Mouse (Mus musculus): Measurements from ENCODE around the gene Zbtb20. TPM values are rescaled to one million over a fixed set of nuclear protein-coding genes. Genes with fewer than 3 reads are reported as not detected.

Zbtb20 gene
- total RNA-seq, 2 experiments from 2014 or later = 169 to 192 TPM

DNA sequence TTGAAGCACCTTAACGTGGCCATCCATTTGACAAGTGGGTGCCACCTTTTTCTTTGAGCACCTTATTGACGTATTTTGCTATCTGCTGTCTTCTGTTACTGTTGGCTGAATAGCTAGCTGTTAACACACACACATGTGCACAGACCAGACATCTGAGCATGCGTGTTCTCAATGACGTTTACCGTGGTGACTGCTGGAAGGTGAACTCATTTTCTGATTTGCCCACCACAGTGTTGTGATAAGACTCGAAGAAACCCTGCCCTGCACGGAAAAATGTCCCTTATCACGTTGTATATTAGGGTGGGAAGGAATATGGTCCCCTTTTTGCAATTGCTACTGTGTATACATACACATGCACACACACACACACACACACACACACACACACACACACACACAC is 765.5 kb downstream of the Zbtb20 start:
- DNase-seq = no peak
- intact Hi-C loops (cut with DNase I) = no loop called here

DNA sequence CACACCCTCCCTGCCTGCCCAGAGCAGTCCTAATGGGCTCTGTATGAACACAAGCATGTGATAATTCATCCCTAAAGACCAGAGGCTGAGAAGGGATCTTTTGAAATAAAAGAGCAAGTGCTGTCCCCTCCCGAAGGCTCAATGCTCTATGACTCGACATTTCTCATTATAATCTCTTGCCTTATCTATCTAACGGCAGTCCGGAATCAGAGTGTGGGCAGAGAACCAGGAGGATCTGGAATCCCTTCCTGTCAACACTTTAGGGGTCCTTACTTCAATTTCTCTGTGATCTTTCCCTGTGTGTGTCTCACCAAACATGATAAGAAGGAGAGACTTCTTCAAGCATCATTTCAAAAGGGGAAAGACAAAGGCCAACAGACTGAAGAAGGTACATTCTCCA is 770.2 kb downstream of the Zbtb20 start:
- no peak for DNase-seq

DNA sequence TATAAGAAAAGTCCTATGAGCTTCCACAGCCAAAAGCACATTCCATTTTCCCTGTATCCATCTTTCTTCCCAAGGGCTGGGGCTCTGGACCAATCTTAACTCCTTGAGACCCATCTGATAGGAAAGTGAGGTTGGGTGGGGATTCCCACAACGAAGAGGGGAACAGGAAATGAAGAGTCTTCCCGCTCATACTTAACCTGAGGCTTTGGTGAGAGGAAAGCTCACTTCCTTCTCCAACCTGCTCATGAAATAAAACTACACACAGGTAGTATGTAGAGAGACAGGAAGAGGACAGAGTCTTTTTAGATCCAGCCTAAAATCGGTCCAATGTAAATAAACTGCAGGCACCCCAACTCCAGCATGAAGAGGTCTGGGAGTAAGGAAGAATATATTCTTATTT is 771.3 kb downstream of the Zbtb20 start:
- DNase-seq = no peak
- intact Hi-C loops (cut with DNase I) = no loop called here

More for the DNA sequence above, 770.2 kb downstream of the Zbtb20 start:
- intact Hi-C loops (cut with DNase I) = no loop called here

DNA sequence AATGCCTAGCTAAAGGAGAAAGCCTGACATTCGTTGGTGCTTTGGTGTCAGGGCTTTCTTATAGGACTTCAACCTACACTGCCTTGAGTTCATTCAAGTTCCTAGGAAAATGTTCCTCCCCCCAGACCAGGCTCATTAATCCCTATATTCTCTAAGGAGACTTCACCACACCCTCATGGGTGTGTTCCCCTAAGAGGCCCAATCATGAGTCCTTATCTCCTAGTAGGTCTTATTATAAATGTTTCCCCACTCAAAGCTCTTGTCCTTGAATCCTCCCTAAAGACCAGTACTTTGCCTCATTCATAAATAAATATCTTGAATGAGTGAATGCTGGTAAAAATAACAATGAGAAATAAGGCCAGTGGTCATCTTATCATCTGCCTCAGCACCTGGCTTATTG is 772.0 kb downstream of the Zbtb20 start:
- intact Hi-C loops (cut with DNase I) = no loop called here
- no peak for DNase-seq

DNA sequence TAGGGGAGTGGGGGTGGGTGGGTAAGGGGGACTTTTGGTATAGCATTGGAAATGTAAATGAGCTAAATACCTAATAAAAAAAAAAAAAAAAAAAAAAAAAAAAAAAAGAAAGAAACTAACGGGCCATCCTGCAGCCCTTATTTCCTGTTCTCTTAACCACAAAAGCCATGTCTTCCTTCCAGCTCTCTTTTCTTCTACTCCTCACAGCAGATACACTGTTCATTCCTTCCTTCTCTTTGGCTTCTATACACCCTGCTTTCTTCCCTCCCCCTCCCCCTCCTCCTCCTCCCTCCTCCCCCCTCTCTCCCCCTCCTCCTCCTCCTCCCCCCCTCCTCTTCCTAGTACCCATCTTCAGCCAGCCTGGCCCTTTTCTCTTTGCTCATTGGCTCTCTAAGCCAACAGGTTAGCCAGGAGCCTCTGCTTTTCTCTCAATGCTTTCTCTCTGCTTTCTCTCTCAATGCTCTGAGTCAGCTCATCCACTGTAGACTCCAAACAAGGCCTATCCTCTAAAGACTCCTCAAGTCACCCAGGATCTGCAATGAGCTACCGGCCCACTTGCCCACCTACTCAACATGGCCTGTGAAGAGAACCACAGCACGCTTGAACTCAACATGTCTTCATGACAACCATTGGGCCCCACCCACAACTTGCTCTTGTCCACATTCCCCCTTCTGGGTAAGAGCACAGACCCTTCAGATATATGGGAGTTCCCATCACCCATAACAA is 774.8 kb downstream of the Zbtb20 start:
- intact Hi-C loops (cut with DNase I) = no loop called here
- no peak for DNase-seq

DNA sequence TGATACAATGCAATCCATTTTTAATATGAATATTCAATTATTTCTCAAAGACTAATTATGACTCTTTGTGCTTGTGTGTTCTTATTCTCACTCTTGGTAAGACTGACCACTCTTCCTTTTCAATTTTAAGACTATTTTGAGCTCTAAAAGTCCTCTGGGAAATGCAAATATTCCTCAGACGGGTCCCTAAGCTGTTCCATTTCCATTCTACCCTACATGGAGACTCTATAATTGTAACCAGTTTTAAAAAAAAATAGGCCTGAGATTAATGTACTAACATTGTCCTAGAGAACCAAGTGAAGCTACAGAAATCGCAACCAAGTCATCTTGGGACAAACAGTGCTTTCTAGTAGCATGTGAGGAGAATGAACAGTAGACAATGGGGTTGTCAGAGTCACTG is 777.6 kb downstream of the Zbtb20 start:
- intact Hi-C loops (cut with DNase I) = no loop called here

DNA sequence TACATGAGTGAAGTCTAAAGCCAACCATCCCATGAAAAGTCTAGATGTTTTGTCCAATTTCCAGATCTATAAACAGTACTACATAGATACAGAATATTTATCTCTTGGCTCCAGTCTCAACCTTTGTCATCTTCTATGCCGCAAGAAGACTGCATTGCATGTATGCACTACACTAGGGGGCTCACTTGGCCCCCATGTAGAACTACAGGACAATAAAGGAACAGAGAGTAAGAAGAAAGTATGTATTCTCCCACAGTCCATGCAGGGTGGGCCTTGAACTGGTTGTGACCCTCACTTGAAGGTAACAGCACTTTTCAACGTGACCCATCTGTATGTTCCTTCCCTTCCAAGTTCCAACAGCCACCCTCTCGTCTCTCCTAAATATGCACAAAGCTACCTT is 778.6 kb downstream of the Zbtb20 start:
- intact Hi-C loops (cut with DNase I) = no loop called here
- DNase-seq = no peak

More for the DNA sequence above, 777.6 kb downstream of the Zbtb20 start:
- DNase-seq = no peak

DNA sequence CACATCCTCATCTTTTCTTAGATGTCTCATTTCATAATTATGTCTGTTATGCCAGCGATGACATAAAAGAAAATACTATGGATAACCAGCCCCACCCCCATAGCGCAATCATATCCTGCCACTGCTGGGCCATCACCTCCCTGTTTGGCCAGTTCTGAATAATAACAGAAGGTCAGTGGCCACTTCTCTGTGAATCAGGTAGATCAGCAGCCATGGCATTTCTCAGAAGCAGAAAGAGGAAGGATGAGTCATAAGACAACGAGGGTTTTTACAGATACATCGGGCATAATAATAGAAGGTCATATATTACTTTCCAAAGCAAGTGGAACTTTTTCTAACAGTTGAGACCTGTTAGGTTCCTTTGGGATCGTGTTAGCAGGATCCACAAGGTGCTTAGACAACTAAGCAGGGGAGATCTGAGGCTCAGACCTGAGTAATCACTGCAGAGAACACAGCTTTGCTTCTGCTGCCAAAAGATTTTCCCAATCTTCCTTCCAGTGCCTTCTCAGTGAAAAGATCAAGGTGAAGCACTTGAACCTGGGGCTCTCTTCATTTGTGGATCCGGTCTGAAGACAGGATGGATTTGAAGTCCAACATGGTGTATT is 779.6 kb downstream of the Zbtb20 start:
- intact Hi-C loops (cut with DNase I) = no loop called here
- no peak for DNase-seq

DNA sequence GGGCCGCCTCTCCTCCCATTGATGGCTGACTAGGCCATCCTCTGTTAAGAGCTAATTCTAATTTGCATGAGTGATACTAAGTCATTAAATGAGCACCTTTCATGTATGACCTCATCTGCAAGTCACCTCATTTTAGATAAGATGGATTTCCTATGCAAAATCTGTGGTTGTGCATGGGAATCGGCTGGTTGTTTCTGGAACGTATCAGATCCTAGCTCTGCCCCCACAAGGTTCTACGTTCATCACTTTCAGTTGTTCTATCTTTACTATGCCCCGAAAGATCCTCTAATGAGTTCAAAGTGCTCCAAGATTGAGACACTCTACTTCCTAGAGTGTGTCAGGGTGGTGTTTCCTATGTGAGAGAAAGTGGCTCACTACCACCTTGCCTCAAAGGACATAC is 785.9 kb downstream of the Zbtb20 start:
- intact Hi-C loops (cut with DNase I) = no loop called here
- no peak for DNase-seq

DNA sequence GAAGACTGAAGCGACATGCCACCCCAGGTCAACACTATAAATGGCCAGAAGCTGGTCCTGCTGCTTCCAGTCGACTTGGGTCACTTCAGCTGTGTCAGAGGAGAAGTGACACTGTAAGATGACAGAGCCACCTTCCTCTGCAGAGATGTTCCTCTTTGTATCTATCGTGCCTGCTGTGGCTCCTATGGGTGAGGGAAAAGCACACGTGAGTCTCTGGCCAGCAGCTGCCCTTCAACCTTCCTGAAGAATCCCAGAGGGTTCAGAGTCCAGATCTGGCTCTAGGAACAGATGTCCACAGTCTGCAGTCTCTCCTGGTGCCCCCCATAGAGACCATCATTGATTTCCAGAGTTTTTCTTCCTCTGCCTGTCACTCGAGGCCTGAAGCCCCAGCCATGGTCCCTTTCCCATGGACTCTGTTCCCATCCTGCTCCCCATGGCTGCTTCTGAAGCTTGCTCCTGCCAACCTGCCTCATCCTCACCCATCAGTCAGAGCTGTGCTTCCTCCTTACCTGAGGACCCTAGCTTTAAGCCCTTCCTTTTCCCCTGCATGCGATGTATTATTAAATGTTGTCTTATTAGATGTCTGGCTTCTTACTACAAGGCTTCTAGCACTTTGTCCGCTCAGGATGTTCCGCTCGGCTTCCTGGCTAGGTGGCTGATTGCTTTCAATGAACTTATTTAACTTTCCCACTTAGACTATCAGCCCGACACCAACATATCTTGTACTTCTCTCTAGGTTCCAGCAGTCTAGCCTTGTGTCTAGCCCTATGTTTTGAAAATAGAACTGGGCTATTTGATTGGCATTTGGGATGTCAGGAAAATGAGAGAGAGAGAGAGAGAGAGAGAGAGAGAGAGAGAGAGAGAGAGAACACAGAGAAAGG is 786.7 kb downstream of the Zbtb20 start:
- intact Hi-C loops (cut with DNase I) = no loop called here
- DNase-seq = no peak

DNA sequence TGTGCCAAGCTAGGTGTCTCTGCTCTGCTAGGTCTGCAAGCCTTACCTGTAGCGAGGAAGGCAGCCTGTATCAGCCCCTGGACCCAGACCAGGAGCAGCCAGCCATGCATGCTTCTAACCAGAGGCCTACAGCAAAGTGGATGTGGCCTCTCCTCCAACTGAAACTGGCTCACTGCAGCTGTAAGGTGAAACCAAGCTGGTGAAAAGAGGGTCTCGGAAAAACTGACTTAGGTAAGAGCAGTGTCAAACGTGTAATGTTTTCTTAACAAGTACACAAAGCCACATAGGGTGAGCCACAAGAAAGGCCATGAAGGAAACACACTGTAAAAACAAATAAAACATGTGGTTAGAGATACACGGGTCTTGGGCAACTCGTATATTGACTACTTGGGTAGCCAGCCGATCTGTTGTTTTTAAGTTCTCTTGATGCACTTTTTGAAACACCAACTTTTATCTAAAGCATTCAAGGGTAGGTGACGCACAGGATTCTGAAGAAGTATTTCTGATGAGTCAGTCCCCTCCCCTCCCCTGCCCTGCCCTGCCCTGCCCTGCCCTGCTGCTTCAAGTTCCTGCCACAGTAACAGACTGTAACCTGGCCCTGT is 788.4 kb downstream of the Zbtb20 start, which contains the start of gene Tigit:
Gene Tigit, minus strand, starts transcription at position 169 of the 602 bp plus-strand sequence.
- DNase-seq = no peak
- intact Hi-C loops (cut with DNase I) = no loop called here

DNA sequence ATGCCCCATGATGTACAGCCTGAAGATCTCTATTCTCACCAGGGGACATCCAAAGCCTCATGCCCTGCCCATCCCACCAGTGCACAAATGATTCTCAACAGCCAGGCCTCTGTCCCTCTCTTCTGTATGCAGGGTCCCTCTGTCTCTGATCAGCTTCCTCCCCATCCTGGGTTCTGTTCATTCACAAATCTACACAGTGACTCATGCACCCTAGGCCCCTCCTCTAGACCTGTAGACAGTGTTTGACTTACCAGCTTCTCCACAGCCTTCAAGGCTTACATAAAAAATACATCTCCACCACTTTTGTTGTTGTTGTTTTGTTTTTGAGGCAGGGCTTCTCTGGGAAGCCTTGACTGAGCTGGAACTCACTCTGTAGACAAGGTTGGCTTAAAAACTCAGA is 789.2 kb downstream of the Zbtb20 start:
- intact Hi-C loops (cut with DNase I) = no loop called here
- no peak for DNase-seq

DNA sequence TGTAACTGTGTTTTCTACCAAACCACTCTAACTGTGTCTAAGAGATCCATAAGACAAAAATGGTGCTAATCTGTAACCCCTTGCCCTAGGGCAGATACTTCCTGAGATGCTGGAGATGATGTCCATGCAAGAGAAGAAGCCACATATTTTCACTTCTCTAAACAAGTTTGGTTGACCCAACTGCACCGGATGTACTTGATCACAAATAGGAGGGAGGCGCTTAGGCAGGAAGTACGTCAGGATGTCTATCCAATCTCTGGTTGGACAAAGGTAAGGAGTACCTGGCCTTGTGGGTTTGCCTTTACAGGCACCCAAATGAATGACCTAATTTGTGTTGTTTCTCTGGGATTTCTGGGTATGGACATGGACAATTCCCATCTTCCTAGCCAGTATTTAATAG is 792.6 kb downstream of the Zbtb20 start:
- no peak for DNase-seq
- intact Hi-C loops (cut with DNase I) = no loop called here

DNA sequence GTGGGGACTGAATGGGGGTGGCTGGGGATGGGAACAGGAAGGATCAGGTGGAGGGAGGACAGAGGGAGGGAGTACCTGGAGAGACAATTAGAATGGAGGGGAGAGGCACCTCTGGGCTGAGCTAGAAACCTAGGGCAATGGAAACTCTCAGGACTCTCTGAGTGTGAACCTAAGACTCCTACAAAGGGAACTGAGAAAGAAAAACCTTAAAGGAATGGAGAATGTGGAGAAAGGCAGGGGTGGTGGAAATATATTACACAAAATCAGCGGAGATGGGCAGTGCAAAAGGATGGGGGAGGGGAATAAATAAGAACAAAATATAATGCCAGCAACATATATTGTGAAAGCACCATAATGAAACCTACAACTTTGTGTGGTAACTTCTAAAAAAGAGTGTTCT is 796.3 kb downstream of the Zbtb20 start:
- no peak for DNase-seq
- intact Hi-C loops (cut with DNase I) = no loop called here

DNA sequence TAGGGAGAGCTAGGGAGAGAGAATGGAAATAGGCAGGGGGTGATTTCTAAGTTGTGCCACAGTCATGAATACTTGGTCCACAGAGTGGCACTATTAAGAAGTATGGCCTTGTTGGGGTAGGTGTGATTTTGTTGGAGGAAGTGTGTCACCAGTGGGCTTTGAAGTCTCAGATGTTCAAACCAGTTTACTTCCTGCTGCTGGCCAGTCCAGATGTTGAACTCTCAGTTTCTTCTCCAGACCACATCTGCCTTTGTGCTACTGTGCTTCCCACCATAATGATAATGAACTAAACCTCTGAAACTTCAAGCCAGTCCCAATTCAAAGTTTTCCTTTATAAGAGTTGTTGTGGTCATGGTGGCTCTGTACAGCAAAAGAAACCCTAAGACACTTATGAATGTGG is 797.0 kb downstream of the Zbtb20 start:
- DNase-seq = no peak
- intact Hi-C loops (cut with DNase I) = no loop called here

DNA sequence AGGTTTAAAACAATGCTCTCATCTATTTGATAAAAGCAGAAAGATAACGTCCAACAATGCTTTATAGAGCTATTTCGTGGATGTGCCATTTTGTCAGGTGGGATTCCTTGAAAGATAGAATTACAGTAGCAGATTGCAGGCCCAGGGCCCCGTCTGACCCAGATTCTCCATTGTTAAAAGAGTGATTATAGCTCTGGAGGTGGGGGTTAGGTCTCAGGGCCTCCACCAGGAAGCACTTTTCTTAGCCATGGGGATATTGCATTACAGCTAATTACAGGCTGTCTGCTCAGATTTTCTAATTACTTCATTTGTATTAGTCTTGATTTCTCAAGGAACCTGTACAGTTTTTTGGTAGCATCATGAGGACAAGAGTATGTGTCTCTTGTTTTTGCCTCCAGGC is 798.7 kb downstream of the Zbtb20 start:
- DNase-seq = no peak
- intact Hi-C loops (cut with DNase I) = no loop called here

DNA sequence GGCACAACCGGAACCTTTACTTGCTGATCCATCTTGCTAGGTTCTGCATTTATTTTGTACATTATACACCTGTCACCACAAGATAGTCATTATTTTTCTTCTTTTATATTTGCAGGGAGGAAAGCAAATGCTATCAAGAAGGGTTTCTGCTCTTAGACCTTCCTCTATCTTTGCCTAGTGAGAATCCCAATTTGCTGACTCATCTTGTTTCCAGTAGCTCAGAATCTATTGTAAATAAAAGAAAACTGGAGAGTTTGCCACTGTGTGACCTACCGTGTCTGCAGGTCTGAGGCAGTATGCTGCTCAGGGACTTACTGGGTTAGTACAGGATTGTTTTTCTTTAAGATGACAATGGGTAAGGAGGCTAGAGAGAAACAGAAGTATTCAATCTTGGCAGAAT is 812.3 kb downstream of the Zbtb20 start:
- intact Hi-C loops (cut with DNase I) = no loop called here
- DNase-seq = no peak

DNA sequence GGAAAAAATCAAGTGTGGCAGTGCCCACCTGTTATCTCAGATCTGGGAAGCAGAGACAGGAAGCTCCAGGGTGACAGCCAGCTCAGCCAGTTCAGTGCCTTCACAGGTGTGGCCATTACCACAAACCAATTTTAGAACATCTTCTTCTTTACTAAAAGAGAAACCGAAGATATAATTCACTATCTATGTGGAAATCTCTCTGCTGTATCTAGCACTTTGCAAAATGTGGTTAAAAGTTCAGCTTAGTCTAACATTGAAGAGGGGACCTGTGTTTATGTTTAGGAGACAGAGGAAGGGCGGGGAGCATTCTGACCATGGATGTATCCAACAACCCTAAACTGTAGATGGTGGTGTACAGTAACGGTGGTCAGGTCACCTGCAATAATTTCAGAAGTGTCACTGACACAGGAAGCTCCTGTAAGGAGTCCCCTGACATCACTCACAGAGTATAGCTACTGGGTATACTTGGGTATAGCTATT is 814.6 kb downstream of the Zbtb20 start:
- DNase-seq = no peak
- intact Hi-C loops (cut with DNase I) = no loop called here

DNA sequence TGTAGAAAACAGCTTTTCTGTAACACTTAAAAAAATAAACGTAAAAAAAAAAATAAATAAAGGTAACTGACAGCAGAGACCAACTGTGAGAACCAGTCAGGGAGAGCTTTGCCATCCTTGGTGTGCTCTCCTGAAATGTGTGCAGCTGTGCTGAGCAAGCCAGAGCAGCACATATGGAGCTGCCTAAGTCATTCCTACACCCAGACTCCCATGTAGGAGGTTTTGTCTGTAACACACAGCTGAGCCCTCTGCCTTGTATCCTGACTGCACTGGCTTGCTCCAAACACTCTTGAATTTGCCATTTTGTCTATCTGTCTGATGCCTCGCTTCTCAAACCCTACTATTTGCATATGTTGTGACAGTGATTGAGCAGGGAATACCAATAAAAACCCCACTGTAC is 815.2 kb downstream of the Zbtb20 start:
- no peak for DNase-seq
- intact Hi-C loops (cut with DNase I) = no loop called here

DNA sequence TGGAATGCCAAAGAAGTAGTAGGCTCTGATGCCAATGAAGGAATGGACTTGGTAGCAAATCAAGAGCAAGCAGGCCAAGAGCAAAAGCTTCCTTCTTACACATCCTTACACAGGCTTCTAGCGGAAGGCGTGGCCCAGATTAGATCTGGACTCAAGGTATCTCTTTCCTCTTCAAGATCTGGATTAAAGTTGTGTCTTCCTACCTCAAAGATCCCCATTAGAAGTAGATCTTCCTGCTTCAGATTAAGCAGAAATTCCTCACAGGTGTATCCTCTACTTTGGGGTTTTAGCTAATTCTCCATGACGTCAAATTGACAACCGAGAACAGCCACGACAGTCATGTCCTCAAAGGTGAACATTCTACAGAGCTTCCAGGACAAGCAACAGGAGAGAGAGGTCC is 816.1 kb downstream of the Zbtb20 start:
- intact Hi-C loops (cut with DNase I) = no loop called here
- DNase-seq = no peak

All from heart, postnatal 14 days (tissue).